8 mouse cellular contexts compared by ENCODE assay signal in the genomic region with DNA sequence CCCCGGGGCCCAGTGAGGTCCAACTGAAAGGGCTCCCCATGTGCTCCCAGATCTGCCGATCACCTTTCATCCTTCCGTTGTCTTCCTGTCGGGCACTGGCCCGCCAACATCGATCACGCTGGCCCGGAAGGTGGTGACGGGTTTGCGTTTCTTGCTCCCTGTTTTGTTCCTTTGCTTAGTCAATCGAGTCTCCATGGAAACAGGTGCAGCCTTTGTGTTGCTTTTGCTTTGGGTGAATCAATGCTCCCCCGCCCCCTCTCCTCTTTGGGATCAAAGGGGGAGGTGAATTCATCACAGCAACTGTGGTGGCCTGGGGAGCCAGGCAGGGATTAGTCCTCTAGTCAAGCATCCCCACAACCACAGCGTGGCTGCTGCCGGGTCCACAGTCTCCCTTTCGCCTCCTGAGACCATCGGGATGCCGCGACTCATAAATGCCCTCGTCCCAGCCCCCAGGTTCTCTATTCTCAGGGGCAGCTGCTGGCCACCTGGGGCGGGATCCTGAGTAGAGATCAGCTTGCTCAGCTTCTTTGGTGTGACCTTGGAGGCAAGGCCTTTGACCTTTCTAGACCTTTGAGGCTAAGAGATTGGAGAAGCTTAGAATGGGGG. TPM values are rescaled to one million over a fixed set of nuclear protein-coding genes. Genes with fewer than 3 reads are reported as not detected.
A peak's percentile ranks its signal among the peaks of the same experiment; 100 is the strongest.
DNase-seq lines count a peak whose midpoint lies in the region; ATAC-seq and TF ChIP-seq lines count a peak whose summit lies in the region.

No protein-coding gene starts in this region.

- peaks cover 50% of the 10 kb centered on the region for H3K4me1 ChIP-seq in heart, embryonic 10.5 days
- H3K4me1 ChIP-seq in forebrain, embryonic 15.5 days, result peaks cover 41% of the 10 kb centered on the region
- peaks cover 58% of the 10 kb centered on the region for H3K4me1 ChIP-seq in limb, embryonic 13.5 days

- H3K4me2 ChIP-seq in forebrain, embryonic 15.5 days (replicated peaks), result peak overlapping the region; percentile 45
- H3K4me2 ChIP-seq in limb, embryonic 13.5 days (replicated peaks), result peak overlapping the region; percentile 30

- peak overlapping the region; percentile 42 for H3K9ac ChIP-seq in forebrain, embryonic 15.5 days (replicated peaks)
- H3K9ac ChIP-seq in limb, embryonic 13.5 days, result peak overlapping the region; percentile 35; the same call in 1 of the 2 replicates

- ATAC-seq in Patski, result no peak
- ATAC-seq in forebrain, embryonic 15.5 days (replicated peaks), result peak; percentile 72
- ATAC-seq in limb, embryonic 13.5 days (ENCODE audit: low FRiP score, low read depth), result no peak

- WGBS in heart, embryonic 10.5 days, result 8% methylated on average over 20 of the region's 20 CpGs
- WGBS in forebrain, embryonic 15.5 days, result 3% methylated on average over 20 of the region's 20 CpGs
- WGBS in limb, embryonic 13.5 days, result 10% methylated on average over 20 of the region's 20 CpGs

- POLR2A ChIA-PET in Patski (lab: Charles Lee), result no interaction called here

- H3K36me3 ChIP-seq in heart, embryonic 10.5 days, result peaks cover 5% of the 10 kb centered on the region
- 0 out of 2 replicates have a peak, but pooled peaks cover 4% of the 10 kb centered on the region for H3K36me3 ChIP-seq in forebrain, embryonic 15.5 days
- peaks cover 8% of the 10 kb centered on the region for H3K36me3 ChIP-seq in limb, embryonic 13.5 days

- peak overlapping the region; percentile 77 for H3K27ac ChIP-seq in heart, embryonic 10.5 days
- H3K27ac ChIP-seq in forebrain, embryonic 15.5 days (replicated peaks), result peak overlapping the region; percentile 89
- no peak overlapping the region for H3K27ac ChIP-seq in limb, embryonic 13.5 days

- no peak for TF ChIP-seq CTCF in Patski (IDR thresholded peaks at IDR 0.05)

- no peak for DNase-seq in heart, embryonic 10.5 days (ENCODE audit: low spot score)
- DNase-seq in heart, adult 9 months (ENCODE audit: low spot score in 2 of 2), result no peak
- DNase-seq in Patski (ENCODE audit: low read depth, low spot score) (peak; percentile 31), adipocyte (ENCODE audit: low spot score) (no peak)
- peak; percentile 49 for DNase-seq in right cerebral cortex, postnatal 4 days
- no peak for DNase-seq in ovary, postnatal 36 days (ENCODE audit: low spot score)

- in situ Hi-C loops in Patski (cut with MboI; ENCODE audit: low pct_unique_long_range_greater_than_20kb), result no loop called here

- H3K9me3 ChIP-seq in heart, embryonic 10.5 days, result no peaks in the 10 kb centered on the region
- no peaks in the 10 kb centered on the region for H3K9me3 ChIP-seq in forebrain, embryonic 15.5 days
- 0 out of 2 replicates have a peak, but pooled peaks cover 5% of the 10 kb centered on the region for H3K9me3 ChIP-seq in limb, embryonic 13.5 days

- H3K27me3 ChIP-seq in heart, embryonic 10.5 days (ENCODE audit: insufficient read depth, poor library complexity, severe bottlenecking), result no peaks in the 10 kb centered on the region
- H3K27me3 ChIP-seq in Patski, result no peaks in the 10 kb centered on the region
- H3K27me3 ChIP-seq in forebrain, embryonic 15.5 days, result no peaks in the 10 kb centered on the region
- peaks cover 14% of the 10 kb centered on the region; the same call in 1 of the 2 replicates for H3K27me3 ChIP-seq in limb, embryonic 13.5 days

- CTCF ChIA-PET in Patski (lab: Charles Lee), result interaction anchor here (1.5 kb wide), 1 partner anchor 14 kb away, joined by 5 read pairs; no protein-coding TSS in a partner anchor

- peak overlapping the region; percentile 25 for H3K4me3 ChIP-seq in heart, embryonic 10.5 days
- H3K4me3 ChIP-seq in forebrain, embryonic 15.5 days, result peak overlapping the region; percentile 25
- H3K4me3 ChIP-seq in limb, embryonic 13.5 days, result no peak overlapping the region

RNA-seq across cellular contexts. Expression of a gene that starts 41.5 kb away (rescaled TPM):
- 15.1 and 17.9 TPM in 2 replicates for polyA plus RNA-seq in heart, embryonic 10.5 days (2016; fragmentation: Nextera tagmentation; extraction: Ambion mirVana)
- polyA plus RNA-seq in Patski (2021), result 42.0 TPM
- polyA plus RNA-seq in forebrain, embryonic 15.5 days (2015; fragmentation: Nextera tagmentation; extraction: Ambion mirVana), result 39.2 and 43.4 TPM in 2 replicates
- 37.2 and 37.7 TPM in 2 replicates for polyA plus RNA-seq in limb, embryonic 13.5 days (2015; fragmentation: Nextera tagmentation; extraction: Ambion mirVana)

Comparison
In these comparisons a context has a peak if more than half of its experiments do, and no peak if none do; other contexts are left out.
1. DNase-seq: peak in Patski (single experiment) and right cerebral cortex, postnatal 4 days (single experiment); none in heart, embryonic 10.5 days (single experiment), heart, adult 9 months (0 of 2), ovary, postnatal 36 days (single experiment) and adipocyte (single experiment).